Mouse (Mus musculus): ENCODE data around the gene Chd6.

The Chd6 gene

GRCm38 (mm10) chr2:161066097-161066759 is 42.6 kb downstream of the Chd6 start:
- no peak for DNase-seq (ENCODE audit: low spot score)

- no peak for DNase-seq (ENCODE audit: low spot score)
Observed at GRCm38 (mm10) chr2:161065594-161065993, 43.3 kb downstream of the Chd6 start.

- DNase-seq (ENCODE audit: low spot score), result no peak
Observed at GRCm38 (mm10) chr2:161064836-161065235, 44.0 kb downstream of the Chd6 start.

- no peak for DNase-seq (ENCODE audit: low spot score)
Observed at GRCm38 (mm10) chr2:161058841-161059240, 50.0 kb downstream of the Chd6 start.

GRCm38 (mm10) chr2:161053765-161054164 is 55.1 kb downstream of the Chd6 start:
- DNase-seq (ENCODE audit: low spot score), result no peak

- no peak for DNase-seq (ENCODE audit: low spot score)
Observed at GRCm38 (mm10) chr2:161052175-161052574, 56.7 kb downstream of the Chd6 start.

GRCm38 (mm10) chr2:161049426-161049825 is 59.4 kb downstream of the Chd6 start:
- DNase-seq (ENCODE audit: low spot score), result no peak

- no peak for DNase-seq (ENCODE audit: low spot score)
Observed at GRCm38 (mm10) chr2:161044492-161045201, 64.2 kb downstream of the Chd6 start.

- DNase-seq (ENCODE audit: low spot score), result no peak
Observed at GRCm38 (mm10) chr2:161042874-161043273, 66.0 kb downstream of the Chd6 start.

GRCm38 (mm10) chr2:161040743-161041142 is 68.1 kb downstream of the Chd6 start:
- DNase-seq (ENCODE audit: low spot score), result no peak

- DNase-seq (ENCODE audit: low spot score), result no peak
Observed at GRCm38 (mm10) chr2:161037766-161038165, 71.1 kb downstream of the Chd6 start.

- DNase-seq (ENCODE audit: low spot score), result no peak
Observed at GRCm38 (mm10) chr2:161033141-161033540, 75.7 kb downstream of the Chd6 start.

- DNase-seq (ENCODE audit: low spot score), result no peak
Observed at GRCm38 (mm10) chr2:161032394-161032793, 76.5 kb downstream of the Chd6 start.

- DNase-seq (ENCODE audit: low spot score), result no peak
Observed at GRCm38 (mm10) chr2:161024606-161025005, 84.3 kb downstream of the Chd6 start.

GRCm38 (mm10) chr2:161017913-161018312 is 91.0 kb downstream of the Chd6 start:
- DNase-seq (ENCODE audit: low spot score), result no peak

GRCm38 (mm10) chr2:161012577-161013251 is 96.2 kb downstream of the Chd6 start:
- DNase-seq (ENCODE audit: low spot score), result no peak

- no peak for DNase-seq (ENCODE audit: low spot score)
Observed at GRCm38 (mm10) chr2:161004338-161004737, 104.5 kb downstream of the Chd6 start.

GRCm38 (mm10) chr2:160996987-160997763 is 111.7 kb downstream of the Chd6 start:
- DNase-seq (ENCODE audit: low spot score), result no peak

GRCm38 (mm10) chr2:160994181-160994580 is 114.7 kb downstream of the Chd6 start:
- DNase-seq (ENCODE audit: low spot score), result no peak

- DNase-seq (ENCODE audit: low spot score), result no peak
Observed at GRCm38 (mm10) chr2:160992465-160992864, 116.4 kb downstream of the Chd6 start.

GRCm38 (mm10) chr2:160990339-160991070 is 118.4 kb downstream of the Chd6 start:
- no peak for DNase-seq (ENCODE audit: low spot score)

GRCm38 (mm10) chr2:160987503-160987902 is 121.4 kb downstream of the Chd6 start:
- DNase-seq (ENCODE audit: low spot score), result no peak
